Mouse (Mus musculus) heart, embryonic 12.5 days (tissue): ENCODE measurements at regions not wholly inside any gene's neighbourhood (a gene's known extent, or its start where the extent isn't known, plus 50 kb on each side); places are given as distances from the start of the nearest gene placed in this dataset.
A peak's percentile ranks its signal among the peaks of the same experiment; 100 is the strongest.

Experiments used
- ATAC-seq: fragments of 200-750 bp; cut with Nextera tagmentation; 2 replicates; pipeline ENCODE4 v1.8.0; 2017; ENCODE audit warnings: moderate TSS enrichment, moderate library complexity; ENCODE audit not compliant: insufficient number of reproducible peaks, low FRiP score
- H3K27ac ChIP-seq: fragments of 300-500 bp; sonication (generic); 2 replicates; pipeline ENCODE4 v1.5.1; 2016; ENCODE audit warnings: mild to moderate bottlenecking, moderate library complexity; ENCODE audit not compliant: poor library complexity, severe bottlenecking
- H3K27me3 ChIP-seq: fragments of 300-500 bp; sonication (generic); replicated peaks from 2 replicates; pipeline ENCODE4 v1.6.1; 2016; ENCODE audit warnings: mild to moderate bottlenecking, moderate library complexity
- H3K36me3 ChIP-seq: fragments of 300-500 bp; sonication (generic); 2 replicates; pipeline ENCODE4 v1.6.1; 2016; ENCODE audit warnings: mild to moderate bottlenecking, moderate library complexity
- H3K4me1 ChIP-seq: fragments of 300-500 bp; sonication (generic); replicated peaks from 2 replicates; pipeline ENCODE4 v1.6.1; 2016; ENCODE audit warnings: mild to moderate bottlenecking
- H3K4me2 ChIP-seq: fragments of 300-500 bp; sonication (generic); 2 replicates; pipeline ENCODE4 v1.6.1; 2016; ENCODE audit warnings: mild to moderate bottlenecking, moderate library complexity
- H3K4me3 ChIP-seq: fragments of 300-500 bp; sonication (generic); 2 replicates; pipeline ENCODE4 v1.5.1; 2016; ENCODE audit warnings: mild to moderate bottlenecking
- H3K9ac ChIP-seq: fragments of 300-500 bp; sonication (generic); 2 replicates; pipeline ENCODE4 v1.6.1; 2016; ENCODE audit warnings: mild to moderate bottlenecking, moderate library complexity
- H3K9me3 ChIP-seq: fragments of 300-500 bp; sonication (generic); replicated peaks from 2 replicates; pipeline ENCODE4 v1.6.1; 2016; ENCODE audit warnings: mild to moderate bottlenecking, moderate library complexity
- WGBS: fragments of 180-500 bp; shearing (Covaris S2); methylation state at CpG from one replicate; pipeline ENCODE4 v1.1.7; 2016; 5-methylcytosine and 5-hydroxymethylcytosine counted together

- no peaks in the 10 kb centered on the region for H3K36me3 ChIP-seq
- no peak overlapping the region for H3K4me3 ChIP-seq
- H3K27ac ChIP-seq: no peak overlapping the region
- no peaks in the 10 kb centered on the region for H3K27me3 ChIP-seq
- H3K9ac ChIP-seq: no peak overlapping the region
- ATAC-seq: no peak
- 81% methylated on average over 3 of the region's 3 CpGs for WGBS
- peaks cover 6% of the 10 kb centered on the region; the same call in 1 of the 2 replicates for H3K9me3 ChIP-seq
- H3K4me1 ChIP-seq: peaks cover 39% of the 10 kb centered on the region
- H3K4me2 ChIP-seq: no peak overlapping the region
These were observed 106.6 kb upstream of the Klf13 start for GRCm38 (mm10) chr7:64045292-64045691.

- no peaks in the 10 kb centered on the region for H3K27me3 ChIP-seq
- H3K4me1 ChIP-seq: peaks cover 30% of the 10 kb centered on the region
- no peak overlapping the region for H3K4me2 ChIP-seq
- no peak overlapping the region for H3K9ac ChIP-seq
- H3K9me3 ChIP-seq: peaks cover 6% of the 10 kb centered on the region; the same call in 1 of the 2 replicates
- no peak for ATAC-seq
- no peak overlapping the region for H3K27ac ChIP-seq
- no peaks in the 10 kb centered on the region for H3K36me3 ChIP-seq
- WGBS: 43% methylated on average over 2 of the region's 2 CpGs
- H3K4me3 ChIP-seq: no peak overlapping the region
These were observed 104.3 kb upstream of the Klf13 start for GRCm38 (mm10) chr7:64042978-64043377.

- H3K9me3 ChIP-seq: peaks cover 6% of the 10 kb centered on the region; the same call in 1 of the 2 replicates
- no peaks in the 10 kb centered on the region for H3K36me3 ChIP-seq
- peaks cover 22% of the 10 kb centered on the region for H3K4me1 ChIP-seq
- ATAC-seq: no peak
- H3K27me3 ChIP-seq: no peaks in the 10 kb centered on the region
- no peak overlapping the region for H3K9ac ChIP-seq
- H3K4me2 ChIP-seq: no peak overlapping the region
- H3K4me3 ChIP-seq: no peak overlapping the region
- 95% methylated on average over 7 of the region's 7 CpGs for WGBS
- H3K27ac ChIP-seq: no peak overlapping the region
These were observed 102.6 kb upstream of the Klf13 start for GRCm38 (mm10) chr7:64041303-64041702.

- Histone ChIP-seq H3K4me3 (no peak overlapping the region), H3K4me1 (peaks cover 28% of the 10 kb centered on the region), H3K27me3 (no peaks in the 10 kb centered on the region), H3K36me3 (no peaks in the 10 kb centered on the region), H3K9ac (no peak overlapping the region), H3K9me3 (peaks cover 6% of the 10 kb centered on the region; the same call in 1 of the 2 replicates), H3K27ac (0 out of 2 replicates have a peak overlapping the region, but pooled peaks have one; percentile 12), H3K4me2 (no peak overlapping the region)
- peak; percentile 54; the same call in 1 of the 2 replicates for ATAC-seq
- 65% methylated on average over 7 of the region's 7 CpGs for WGBS
These were observed 101.5 kb upstream of the Klf13 start for GRCm38 (mm10) chr7:64040026-64040737.

GRCm38 (mm10) chr7:64037701-64038231, 99.1 kb upstream of the Klf13 start:
- 78% methylated on average over 8 of the region's 8 CpGs for WGBS
- no peak overlapping the region for H3K27ac ChIP-seq
- H3K27me3 ChIP-seq: no peaks in the 10 kb centered on the region
- H3K36me3 ChIP-seq: no peaks in the 10 kb centered on the region
- no peak overlapping the region for H3K9ac ChIP-seq
- H3K4me2 ChIP-seq: no peak overlapping the region
- peaks cover 6% of the 10 kb centered on the region; the same call in 1 of the 2 replicates for H3K9me3 ChIP-seq
- H3K4me1 ChIP-seq: peaks cover 52% of the 10 kb centered on the region
- no peak for ATAC-seq
- no peak overlapping the region for H3K4me3 ChIP-seq

GRCm38 (mm10) chr7:64036154-64036553, 97.4 kb upstream of the Klf13 start:
- Histone ChIP-seq H3K27ac (no peak overlapping the region), H3K27me3 (no peaks in the 10 kb centered on the region), H3K4me3 (no peak overlapping the region), H3K4me1 (peaks cover 59% of the 10 kb centered on the region), H3K9me3 (peaks cover 1% of the 10 kb centered on the region; the same call in 1 of the 2 replicates), H3K36me3 (no peaks in the 10 kb centered on the region), H3K4me2 (no peak overlapping the region), H3K9ac (no peak overlapping the region)
- no peak for ATAC-seq
- 84% methylated on average over 7 of the region's 7 CpGs for WGBS

GRCm38 (mm10) chr7:64035025-64035606, 96.4 kb upstream of the Klf13 start:
- H3K9me3 ChIP-seq: no peaks in the 10 kb centered on the region
- H3K36me3 ChIP-seq: no peaks in the 10 kb centered on the region
- no peak overlapping the region for H3K9ac ChIP-seq
- no peak for ATAC-seq
- H3K4me3 ChIP-seq: no peak overlapping the region
- peaks cover 50% of the 10 kb centered on the region for H3K4me1 ChIP-seq
- no peaks in the 10 kb centered on the region for H3K27me3 ChIP-seq
- H3K4me2 ChIP-seq: no peak overlapping the region
- peak overlapping the region; percentile 20; the same call in 1 of the 2 replicates for H3K27ac ChIP-seq
- WGBS: 26% methylated on average over 8 of the region's 8 CpGs

- 76% methylated on average over 1 of the region's 1 CpGs for WGBS
- Histone ChIP-seq H3K4me1 (peaks cover 44% of the 10 kb centered on the region), H3K9ac (no peak overlapping the region), H3K9me3 (no peaks in the 10 kb centered on the region), H3K36me3 (no peaks in the 10 kb centered on the region), H3K4me2 (no peak overlapping the region), H3K4me3 (no peak overlapping the region), H3K27ac (peak overlapping the region; percentile 20), H3K27me3 (no peaks in the 10 kb centered on the region)
- ATAC-seq: no peak
These were observed 95.8 kb upstream of the Klf13 start for GRCm38 (mm10) chr7:64034493-64034892.

GRCm38 (mm10) chr7:64033388-64033787, 94.7 kb upstream of the Klf13 start:
- no peak for ATAC-seq
- Histone ChIP-seq H3K4me1 (peaks cover 37% of the 10 kb centered on the region), H3K4me2 (0 out of 2 replicates have a peak overlapping the region, but pooled peaks have one; percentile 28), H3K9me3 (0 out of 2 replicates have a peak, but pooled peaks cover under 1% of the 10 kb centered on the region), H3K27ac (peak overlapping the region; percentile 58), H3K27me3 (no peaks in the 10 kb centered on the region), H3K36me3 (no peaks in the 10 kb centered on the region), H3K9ac (no peak overlapping the region), H3K4me3 (no peak overlapping the region)
- 64% methylated on average over 2 of the region's 2 CpGs for WGBS

- Histone ChIP-seq H3K27ac (peak overlapping the region; percentile 65), H3K9ac (no peak overlapping the region), H3K4me2 (peak overlapping the region; percentile 28; the same call in 1 of the 2 replicates), H3K27me3 (no peaks in the 10 kb centered on the region), H3K4me3 (no peak overlapping the region), H3K36me3 (no peaks in the 10 kb centered on the region), H3K9me3 (peaks cover 5% of the 10 kb centered on the region; the same call in 1 of the 2 replicates), H3K4me1 (peaks cover 37% of the 10 kb centered on the region)
- WGBS: 18% methylated on average over 9 of the region's 9 CpGs
- ATAC-seq: no peak; the same call in 1 of the 2 replicates
These were observed 94.2 kb upstream of the Klf13 start for GRCm38 (mm10) chr7:64032921-64033354.

GRCm38 (mm10) chr7:64030650-64031049, 91.9 kb upstream of the Klf13 start:
- Histone ChIP-seq H3K4me1 (peaks cover 47% of the 10 kb centered on the region), H3K9me3 (peaks cover 5% of the 10 kb centered on the region; the same call in 1 of the 2 replicates), H3K9ac (no peak overlapping the region), H3K4me2 (no peak overlapping the region), H3K4me3 (no peak overlapping the region), H3K27me3 (no peaks in the 10 kb centered on the region), H3K27ac (no peak overlapping the region), H3K36me3 (no peaks in the 10 kb centered on the region)
- 78% methylated on average over 2 of the region's 2 CpGs for WGBS
- ATAC-seq: no peak
